Mouse (Mus musculus): ENCODE results near the gene Aff4.

Gene Aff4

DNA sequence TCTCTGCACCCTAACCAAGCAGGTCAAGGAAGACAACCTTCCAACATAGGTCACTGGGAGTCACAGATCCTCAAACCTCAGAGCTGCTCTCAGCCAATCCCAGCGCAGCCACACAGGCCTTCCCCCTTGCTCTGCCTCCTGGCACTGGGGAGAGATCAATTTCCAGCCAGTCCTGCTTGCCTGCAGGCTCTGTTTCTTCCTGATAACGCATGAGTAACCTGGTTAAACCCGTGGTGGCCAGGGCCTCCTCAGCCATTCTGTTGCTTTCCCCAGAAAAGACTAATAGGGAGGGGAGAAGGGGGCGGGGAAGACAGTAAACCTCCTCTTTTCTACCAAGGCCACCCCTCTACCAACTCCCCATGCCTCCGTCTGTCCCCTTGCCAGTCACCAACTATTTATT lies 111.1 kb downstream of the Aff4 start:
- no peak for DNase-seq (ENCODE audit: low spot score)

DNA sequence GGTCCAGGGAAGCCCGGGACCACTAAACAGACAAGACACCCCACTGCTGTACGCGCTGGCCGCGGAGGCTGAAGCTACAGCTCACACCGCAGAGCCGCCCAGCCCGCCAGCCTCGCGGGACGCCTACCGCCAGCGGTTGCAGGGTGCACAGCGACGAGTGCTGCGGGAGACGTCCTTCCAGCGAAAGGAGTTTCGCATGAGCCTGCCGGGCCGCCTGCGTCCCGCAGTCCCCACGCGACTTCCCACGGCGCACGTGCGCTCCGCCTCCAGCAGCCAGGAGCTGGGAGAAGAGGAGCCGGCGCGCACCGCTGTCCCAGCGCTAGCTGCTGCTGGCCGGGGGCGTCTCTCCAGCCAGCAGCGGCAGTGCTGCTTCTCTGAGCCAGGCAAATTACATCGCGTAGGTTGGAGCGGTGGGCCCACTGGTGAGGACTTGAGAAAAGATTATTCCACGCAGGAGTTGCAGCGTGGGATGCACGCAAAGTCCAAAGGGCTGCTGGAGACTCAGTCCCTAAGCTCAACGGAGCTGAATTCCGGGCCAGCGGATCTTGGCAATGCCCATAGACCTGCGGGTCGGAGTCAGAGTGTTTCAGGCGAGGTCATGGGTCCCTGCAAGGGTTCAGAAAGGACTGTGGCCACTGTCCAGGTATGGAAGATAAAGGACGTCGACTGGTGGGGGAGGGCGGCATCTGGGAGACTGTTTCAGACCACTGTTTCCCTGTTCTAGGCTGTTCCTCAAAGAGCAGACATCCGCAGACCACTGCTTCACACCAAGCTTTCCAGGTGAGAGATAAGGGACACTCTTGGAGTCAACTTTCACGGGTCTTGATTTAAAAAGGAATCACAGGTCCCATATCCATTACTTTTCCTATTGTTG lies 113.2 kb downstream of the Aff4 start:
- DNase-seq (ENCODE audit: low spot score): no peak

DNA sequence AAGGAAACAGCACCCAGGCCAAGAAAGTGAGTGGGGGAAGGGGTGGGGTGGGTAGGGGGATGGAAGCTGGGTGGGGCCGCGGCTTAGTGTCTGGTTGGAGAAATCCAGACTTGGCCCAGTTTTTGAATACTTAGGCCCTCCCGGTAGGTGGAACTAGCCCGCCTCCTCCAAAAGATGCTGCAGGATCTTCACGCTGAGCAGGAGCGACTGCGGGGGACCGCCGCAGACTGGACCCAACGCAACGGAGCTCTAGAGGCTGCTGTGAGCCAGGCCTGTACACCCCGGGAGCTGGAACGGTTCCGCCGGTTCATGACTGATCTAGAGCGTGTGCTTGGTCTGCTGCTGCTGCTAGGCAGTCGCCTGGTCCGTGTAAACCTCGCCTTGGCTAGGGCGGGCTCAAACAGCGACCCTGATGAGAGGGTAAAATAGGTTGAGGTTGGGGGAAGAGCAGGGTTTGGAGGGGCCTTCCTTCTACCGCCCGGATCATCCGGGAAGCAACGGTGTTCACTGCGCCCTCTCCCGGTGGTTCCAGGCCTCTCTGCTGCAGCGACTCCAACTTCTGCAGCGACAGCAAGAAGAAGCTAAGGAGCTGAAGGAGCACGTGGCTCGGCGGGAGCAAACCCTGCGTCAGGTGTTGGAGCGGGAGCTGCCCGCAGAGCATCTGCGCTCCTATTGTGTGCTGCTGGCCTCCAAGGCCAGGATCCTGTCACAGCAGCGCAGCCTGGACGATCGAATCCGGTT lies 115.8 kb downstream of the Aff4 start:
- peak; percentile 69 for DNase-seq (ENCODE audit: low spot score)

DNA sequence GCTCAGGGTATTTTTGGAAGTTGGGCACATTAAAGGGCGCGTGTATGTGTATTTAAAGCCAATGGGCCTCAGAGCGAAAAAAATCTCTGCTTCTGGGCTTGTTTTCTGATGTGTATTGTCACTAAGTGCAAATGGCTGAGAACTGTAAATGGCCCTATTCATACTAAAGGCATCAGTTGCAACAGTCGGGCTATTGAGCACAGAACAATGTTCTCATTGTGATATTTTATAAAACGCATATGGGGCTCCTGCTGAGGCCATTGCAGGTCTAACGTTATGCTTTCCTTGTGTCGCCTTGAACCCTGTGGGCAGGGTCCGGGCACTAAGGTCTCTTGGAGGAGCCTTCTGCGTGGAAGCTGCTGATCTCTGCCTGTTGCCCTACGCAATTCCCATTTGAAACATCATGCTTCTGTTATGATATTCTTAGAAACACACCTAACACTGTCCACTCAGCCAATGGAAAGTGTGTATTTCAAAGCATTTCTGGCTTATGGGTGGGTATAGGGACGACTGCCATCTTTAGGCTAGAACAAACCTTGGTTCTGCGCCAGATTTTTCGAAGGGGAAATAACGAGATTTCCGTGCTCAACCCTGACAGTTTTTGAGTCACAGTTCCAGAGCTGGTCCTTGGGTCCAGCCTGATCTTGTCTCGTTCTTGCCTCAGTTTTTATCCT lies 118.8 kb downstream of the Aff4 start:
- DNase-seq (ENCODE audit: low spot score): no peak

DNA sequence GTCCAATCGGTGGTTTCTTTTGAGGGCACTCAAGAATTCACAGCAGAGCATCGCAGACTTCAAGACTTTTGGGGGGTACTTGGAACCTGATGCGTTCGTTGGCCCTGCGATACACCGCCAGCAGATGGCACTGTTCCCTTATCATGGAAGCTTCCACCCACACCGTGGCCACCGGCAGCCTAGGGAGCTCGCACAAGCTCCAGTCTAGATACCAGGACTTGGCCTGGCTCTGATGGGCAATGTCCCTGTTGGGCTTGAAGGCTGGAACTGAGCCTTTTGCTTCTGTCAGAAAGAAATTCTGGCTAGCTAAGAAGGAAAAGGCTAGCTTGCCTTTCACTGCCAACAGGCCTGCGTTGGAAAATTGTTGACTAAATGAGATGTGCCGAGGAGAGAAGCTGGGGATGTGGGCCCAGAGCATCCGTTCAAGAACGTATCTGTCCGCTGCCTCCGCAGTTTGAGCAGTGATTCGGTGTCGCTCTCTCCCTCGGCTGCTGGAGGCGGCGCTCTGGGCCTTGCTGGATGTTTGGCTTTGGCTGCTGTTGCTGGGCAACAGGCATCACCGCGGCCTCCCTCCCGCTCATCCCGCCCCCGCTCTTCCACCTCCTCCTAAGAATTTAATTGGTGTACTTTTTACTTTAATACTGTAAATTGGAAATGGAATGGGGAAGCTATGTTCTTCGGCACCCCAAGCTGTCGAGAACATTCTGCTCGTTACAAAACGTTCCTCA lies 119.5 kb downstream of the Aff4 start, which contains the start of gene Gm9837:
Gm9837 (minus strand) TSS at position 512 of the 728 bp plus-strand sequence.
- peak; percentile 69 for DNase-seq (ENCODE audit: low spot score)

Data from yolk sac, embryonic 10.5 days (tissue).